Mouse (Mus musculus) kidney, adult 18-20 months (tissue): ENCODE data around the gene Klri2.
"Not testable (repeated sequence)": the region's sequence is repeated elsewhere in the genome, so short reads cannot be mapped to it uniquely, and the experiment has no call there.

Source experiments
- DNase-seq: peaks from one replicate; pipeline ENCODE4 v3.0.0; 2021

The Klri2 gene

DNA sequence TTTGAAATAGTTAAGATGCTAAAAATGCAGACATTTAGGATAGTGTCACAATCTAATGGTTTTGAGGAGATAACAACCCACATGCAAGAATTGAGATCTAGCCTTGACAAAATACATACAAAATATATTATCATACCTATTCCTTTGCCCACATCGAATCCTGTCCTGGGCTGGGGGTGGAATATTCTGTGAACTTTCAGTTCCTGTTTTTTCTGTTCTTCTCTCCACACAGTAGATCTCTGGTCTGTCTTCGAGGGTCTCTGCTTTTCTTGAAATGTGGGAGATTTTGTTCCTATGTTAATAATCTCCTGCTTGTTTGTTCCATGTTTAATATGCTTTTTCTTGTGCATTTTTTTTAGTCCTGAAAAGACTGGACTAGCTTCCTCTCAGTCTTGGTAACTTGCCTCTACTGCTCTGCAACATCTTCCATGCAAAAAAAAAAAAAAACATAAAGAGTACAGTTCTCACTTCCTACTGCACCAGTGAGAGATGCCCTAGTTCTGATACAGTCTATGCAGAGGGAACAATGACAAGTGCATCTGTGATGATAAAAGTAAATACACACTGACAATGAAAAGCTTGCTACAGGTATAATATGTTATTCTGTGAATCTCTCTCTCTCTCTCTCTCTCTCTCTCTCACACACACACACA is at the start of gene Klri2:
Klri2 (minus strand) TSS at position 416 of the 653 bp plus-strand sequence.
- DNase-seq, result no peak

DNA sequence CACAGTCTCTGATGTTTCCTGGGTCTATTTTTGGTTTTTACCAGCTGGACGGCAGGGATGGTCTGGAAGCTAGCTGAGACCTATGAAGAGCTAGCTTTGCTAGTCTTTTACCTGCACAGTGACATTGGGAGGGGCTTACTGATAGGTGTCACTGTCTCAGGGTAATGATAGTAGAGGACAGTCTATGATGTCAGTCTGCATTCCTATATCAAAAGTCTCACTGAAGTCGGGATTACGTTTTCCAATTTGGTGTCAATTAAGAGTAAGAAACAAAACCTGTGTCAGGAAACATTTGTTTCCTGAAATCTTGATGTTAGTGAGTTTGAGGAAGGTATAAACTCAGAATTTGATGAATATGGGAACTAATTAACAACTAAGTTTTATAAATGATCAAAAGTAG is 43.9 kb upstream of the Klri2 start, which contains the start of gene Gm156:
Gm156 (minus strand) TSS at position 101 of the 400 bp plus-strand sequence.
- not testable (repeated sequence) for DNase-seq

DNA sequence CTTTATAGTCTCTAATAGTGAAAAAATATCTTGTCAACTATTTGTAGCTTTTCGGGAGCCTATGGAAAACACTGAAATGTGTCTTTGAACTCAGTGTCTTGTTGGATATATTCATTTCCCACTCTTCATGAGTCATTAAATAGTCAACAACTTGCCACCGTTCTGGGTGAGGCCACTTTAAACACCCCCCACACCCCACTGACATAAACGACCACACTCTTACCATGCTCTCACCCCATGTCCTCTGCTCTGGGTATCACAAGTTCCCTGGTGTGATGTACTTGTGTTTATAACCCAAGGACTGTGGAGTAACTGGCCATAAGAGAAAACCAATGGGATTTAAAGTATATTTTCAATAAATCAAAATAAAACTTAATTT is 7.4 kb upstream of the Klri2 start:
- DNase-seq, result no peak

DNA sequence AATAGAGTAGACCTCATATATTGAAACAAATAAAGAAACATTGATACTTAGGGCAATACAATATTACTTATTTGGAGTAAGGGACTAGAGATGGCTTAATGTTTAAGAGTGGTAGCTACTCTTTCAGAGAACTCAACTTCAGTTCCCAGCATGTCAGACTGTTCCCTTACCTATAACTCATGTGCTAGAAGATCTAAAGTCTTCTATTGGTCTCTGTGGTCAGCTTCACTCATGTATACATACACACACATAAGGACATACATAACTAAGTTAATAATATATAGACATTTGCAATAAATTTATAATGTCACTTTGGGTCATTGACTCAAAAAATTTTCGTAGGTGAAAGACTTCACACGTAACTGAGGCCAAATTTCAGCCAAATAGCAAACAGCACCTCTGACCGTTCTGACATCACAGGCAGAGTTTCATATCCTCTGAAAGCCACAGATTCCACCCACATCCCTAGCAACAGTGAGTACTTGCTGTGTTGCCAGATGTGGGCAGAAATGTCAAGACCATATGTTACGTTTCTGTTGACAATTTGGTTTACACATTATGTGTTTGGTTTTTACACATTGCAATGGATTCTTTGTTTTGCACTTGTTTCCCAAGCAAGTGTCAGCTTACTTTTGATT is 6.9 kb upstream of the Klri2 start:
- DNase-seq, result no peak

DNA sequence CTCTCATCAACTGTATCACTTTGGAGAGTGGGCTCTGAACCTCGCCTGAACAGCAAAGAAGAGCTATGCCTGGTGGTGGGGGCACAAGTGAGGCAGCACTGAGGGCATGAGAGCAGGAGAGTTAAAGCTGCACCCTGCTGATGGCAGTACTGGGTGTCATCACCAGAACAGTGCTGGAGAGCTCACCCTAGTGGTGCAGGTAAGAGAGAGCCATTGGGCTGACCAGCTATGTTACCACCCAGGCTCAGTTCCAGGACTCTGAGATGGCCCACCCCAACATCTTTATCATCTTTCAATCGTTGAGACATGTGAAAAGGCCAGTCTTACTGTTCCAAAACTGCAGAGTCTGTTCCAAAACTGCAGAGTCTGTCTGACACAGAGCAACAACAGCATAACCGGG is 5.9 kb upstream of the Klri2 start:
- DNase-seq, result no peak

DNA sequence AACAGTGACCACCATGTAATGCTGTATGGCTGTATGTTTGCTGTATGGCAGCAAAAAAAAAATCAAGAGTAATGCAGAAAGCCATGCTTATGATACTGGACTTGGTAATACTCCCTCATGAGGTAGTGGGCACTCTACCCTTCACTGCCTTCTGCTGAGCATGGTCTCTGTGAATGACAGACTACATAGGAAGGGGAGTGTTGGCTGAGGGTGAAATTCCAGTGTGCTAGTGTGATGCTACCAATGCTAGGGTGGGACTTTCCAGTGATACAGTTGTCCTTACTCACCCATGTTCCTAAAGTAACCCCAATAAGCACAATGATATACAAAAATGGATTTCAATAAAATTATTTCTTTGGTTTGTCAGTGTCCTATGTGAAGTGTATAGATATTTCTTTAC is 3.9 kb downstream of the Klri2 start:
- DNase-seq, result no peak

DNA sequence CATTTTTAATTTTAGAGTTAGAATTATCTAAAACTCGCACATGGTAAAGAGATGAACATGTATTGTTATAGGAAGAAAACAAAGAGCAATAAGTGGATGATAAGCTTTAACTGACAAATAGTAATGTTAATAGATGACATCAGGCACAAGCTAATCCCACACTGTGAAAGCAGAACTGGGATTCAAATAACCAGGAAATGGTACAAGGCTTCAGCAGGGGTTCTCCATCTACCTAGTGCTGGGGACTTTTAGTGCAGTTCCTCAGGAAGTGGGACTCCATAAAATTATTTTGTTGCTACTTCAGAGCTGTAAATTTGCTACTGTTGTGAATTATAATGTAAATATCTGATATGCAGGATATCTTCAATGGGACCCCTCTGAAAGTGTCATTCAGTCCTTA is 13.0 kb downstream of the Klri2 start:
- no peak for DNase-seq

DNA sequence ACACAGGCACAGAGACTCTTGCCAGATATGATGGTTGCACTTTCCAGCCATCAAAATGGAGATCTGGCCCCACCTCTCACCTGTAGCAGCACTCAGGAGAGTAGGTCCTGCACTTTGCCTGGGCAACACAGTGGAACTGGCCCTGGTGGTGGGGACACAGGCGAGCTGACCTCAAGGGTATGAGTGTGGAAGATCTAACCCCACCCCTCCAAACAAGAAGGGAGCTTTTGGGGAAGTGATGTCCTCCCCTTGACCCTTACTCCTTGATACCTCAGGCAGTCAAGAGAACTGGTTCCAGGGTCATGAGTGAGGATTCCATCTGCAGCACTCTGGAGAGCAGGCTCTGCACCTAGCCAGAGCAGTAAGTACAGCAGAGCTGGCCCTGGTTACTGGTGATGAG is 18.9 kb downstream of the Klri2 start:
- no peak for DNase-seq

DNA sequence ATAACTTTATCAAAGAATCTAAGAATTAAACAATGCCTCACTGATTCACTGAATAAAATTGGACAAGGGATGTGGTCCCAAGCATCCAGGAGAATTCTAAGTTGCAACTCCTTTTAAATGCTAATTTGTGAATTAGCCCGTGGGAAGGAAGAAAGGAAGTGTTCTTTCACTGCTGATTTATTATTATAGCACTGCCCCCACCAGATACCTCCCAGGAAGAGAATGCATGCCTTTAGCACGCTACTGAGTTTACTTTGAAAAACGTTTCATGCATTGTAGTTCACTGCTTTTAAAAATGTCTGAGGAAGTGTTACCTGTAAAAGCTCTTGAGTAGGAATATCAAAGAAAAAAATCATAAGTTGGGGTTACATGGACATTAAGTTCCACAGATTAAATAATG is 19.8 kb downstream of the Klri2 start:
- DNase-seq, result no peak

DNA sequence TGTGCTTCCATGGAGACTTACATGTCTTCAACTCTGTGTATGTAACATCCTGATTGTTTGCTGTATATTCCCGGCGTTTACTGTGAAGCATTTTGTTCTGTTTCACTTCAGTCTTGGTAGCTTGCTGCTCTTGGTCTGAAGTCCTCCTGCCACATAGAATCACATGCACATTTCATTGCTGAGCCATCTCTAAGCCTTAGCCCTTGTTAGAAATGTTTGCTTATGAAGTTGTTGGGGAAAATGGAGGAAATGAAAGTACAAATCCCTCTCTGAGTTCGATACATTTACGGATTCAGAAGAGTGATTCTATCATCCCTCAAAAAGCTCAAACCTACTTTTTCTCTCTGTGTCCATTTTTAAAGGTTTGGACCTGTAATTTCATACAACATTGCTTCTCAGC is 23.3 kb downstream of the Klri2 start, which contains the start of gene Klri1:
Klri1 (minus strand) TSS at position 101 of the 400 bp plus-strand sequence.
- DNase-seq, result no peak

DNA sequence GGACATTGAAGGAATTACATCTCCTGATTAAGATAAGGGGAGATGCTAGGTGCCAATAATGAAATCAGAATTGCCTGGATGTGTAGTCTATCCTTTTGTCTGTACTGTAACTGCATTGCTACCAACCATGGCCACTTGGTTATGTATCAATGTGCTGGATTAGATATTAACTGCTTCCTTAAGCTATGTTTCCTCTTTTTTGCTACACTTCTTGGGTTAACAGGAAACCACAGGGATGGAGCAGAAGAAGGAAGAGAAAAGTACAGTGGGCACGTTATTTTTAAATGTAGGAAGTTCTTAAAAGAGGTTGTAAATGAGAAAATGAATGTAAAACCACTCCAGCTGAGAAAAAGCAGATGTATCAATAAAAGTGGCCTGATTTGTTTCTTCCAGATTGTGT is 26.7 kb downstream of the Klri2 start:
- DNase-seq, result no peak

DNA sequence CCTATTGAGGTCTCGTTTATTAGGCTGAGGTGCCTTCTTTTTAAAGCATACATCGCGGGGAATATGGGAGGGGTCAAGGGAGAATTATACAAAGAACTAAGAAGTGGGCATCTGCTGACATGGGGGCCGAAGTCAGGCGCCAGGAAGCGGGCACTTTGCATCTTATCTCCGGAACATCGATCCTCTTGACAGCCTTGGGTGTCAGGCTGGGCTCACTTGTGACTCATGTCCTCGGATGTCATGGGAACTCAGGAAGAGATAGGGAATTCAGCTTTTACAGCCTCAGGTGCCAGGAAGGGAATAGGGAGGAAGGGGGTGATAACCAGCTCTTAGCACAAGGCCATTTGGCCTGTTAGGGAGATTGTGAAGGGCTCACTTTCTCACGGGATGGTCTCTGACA is 48.8 kb downstream of the Klri2 start:
- DNase-seq, result not testable (repeated sequence)

DNA sequence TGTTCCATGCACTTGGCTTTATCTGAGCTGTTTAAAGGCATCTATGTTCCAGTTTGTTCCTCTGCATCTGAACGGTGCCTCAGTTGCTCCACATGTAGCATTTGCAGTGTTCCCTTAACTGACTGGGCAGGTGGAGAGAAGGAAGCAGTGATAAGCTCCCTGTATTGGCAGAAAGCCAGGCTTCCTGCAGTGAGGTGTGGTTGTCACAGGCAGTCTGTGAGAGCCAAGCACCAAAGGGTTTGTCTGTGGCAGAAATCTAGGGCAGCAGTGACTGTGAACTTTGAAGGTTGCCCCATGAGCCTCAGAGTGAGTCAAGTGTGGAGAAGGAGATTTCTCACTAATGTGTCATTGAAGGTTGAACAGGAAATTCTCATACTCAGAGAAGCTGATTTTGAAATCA is 59.9 kb downstream of the Klri2 start:
- no peak for DNase-seq
